26 mouse cellular contexts compared by ENCODE assay signal in genomic region chr13:104619503-104620288, GRCm38 (mm10).
DNase-seq lines count a peak whose midpoint lies in the region; ATAC-seq and TF ChIP-seq lines count a peak whose summit lies in the region.
"Had no signal": no experiment of that assay in that cellular context is flagged by ENCODE, and none has a peak within 500 bp of the region (broad histone marks: within the 10 kb centered on the region; RNA-seq: fewer than 3 reads in every experiment).

No protein-coding gene starts in this region.

- no peak for TF ChIP-seq POLR2A in lung, adult 2 months (IDR thresholded peaks at IDR 0.05; ENCODE audit: borderline replicate concordance, extremely low read depth, low read depth, low read length)

- H3K27me3 ChIP-seq in lung, embryonic 16.5 days (ENCODE audit: control insufficient read depth, insufficient read depth, low read depth, low read length) = no peaks in the 10 kb centered on the region
- H3K27me3 ChIP-seq: embryonic facial prominence, embryonic 12.5 days; forebrain, embryonic 13.5 days; heart, embryonic 13.5 days; kidney, embryonic 15.5 days; megakaryocyte, embryonic 14.5 days; neural tube, embryonic 15.5 days had no signal

- DNase-seq in frontal cortex, postnatal 14 days (ENCODE audit: low spot score in 2 of 2) = no peak
- DNase-seq in lung, adult 2 months = no peak
- DNase-seq in left cerebral cortex, postnatal 14 days (ENCODE audit: low spot score in 2 of 2) = peak; percentile 36 to 70
- no peak for DNase-seq in adrenal gland, adult 18-20 months (ENCODE audit: low spot score in 2 of 2)
- DNase-seq in T-cell, adult 2 months (ENCODE audit: low spot score) = no peak
- DNase-seq: adrenal gland, adult 8-10 months; cerebellum, postnatal 10 days; heart, adult 18-20 months; heart, postnatal 36 days; lung, postnatal 14 days; midbrain, embryonic 14.5 days; thymus, postnatal 36 days had no signal

- H3K9ac ChIP-seq in lung, embryonic 16.5 days (ENCODE audit: low read length) = no peak overlapping the region
- H3K9ac ChIP-seq: embryonic facial prominence, embryonic 12.5 days; forebrain, embryonic 13.5 days; heart, embryonic 13.5 days; hindbrain, embryonic 14.5 days; kidney, embryonic 15.5 days; neural tube, embryonic 15.5 days had no signal

- intact Hi-C loops in left cerebral cortex, postnatal 14 days (cut with DNase I) = no loop called here

- H3K4me3 ChIP-seq in lung, embryonic 16.5 days (ENCODE audit: low read length) = no peak overlapping the region
- H3K4me3 ChIP-seq in lung, adult 2 months (replicated peaks; ENCODE audit: extremely low read depth, low read depth, low read length) = no peak overlapping the region
- H3K4me3 ChIP-seq: embryonic facial prominence, embryonic 12.5 days; erythroblast, embryonic 14.5 days; forebrain, embryonic 13.5 days; heart, embryonic 13.5 days; kidney, embryonic 15.5 days; limb, embryonic 10.5 days; megakaryocyte, embryonic 14.5 days; myocyte; neural tube, embryonic 15.5 days had no signal

- peaks cover 7% of the 10 kb centered on the region for H3K4me1 ChIP-seq in lung, embryonic 16.5 days (replicated peaks; ENCODE audit: control insufficient read depth, insufficient read depth, low read length)
- no peaks in the 10 kb centered on the region; the same call in 1 of the 2 replicates for H3K4me1 ChIP-seq in lung, adult 2 months (ENCODE audit: control insufficient read depth, insufficient read depth, low read length)
- H3K4me1 ChIP-seq: neural tube, embryonic 15.5 days had no signal

- ATAC-seq in frontal cortex, adult (ENCODE audit: low TSS enrichment) = peak; percentile 94
- ATAC-seq in lung, embryonic 16.5 days (ENCODE audit: low read depth) = peak; percentile 75
- peak; percentile 9 for ATAC-seq in activated CD4-positive, CD25-positive, alpha-beta regulatory T cell, adult 4 months
- ATAC-seq: forebrain, embryonic 13.5 days; intestine, postnatal 0 days had no signal

- H3K27ac ChIP-seq in lung, embryonic 16.5 days (ENCODE audit: low read length) = peak overlapping the region; percentile 51; the same call in 1 of the 2 replicates
- H3K27ac ChIP-seq: embryonic facial prominence, embryonic 12.5 days; forebrain, embryonic 13.5 days; heart, embryonic 13.5 days; hindbrain, embryonic 14.5 days; kidney, embryonic 15.5 days; limb, embryonic 10.5 days; neural tube, embryonic 15.5 days had no signal

- no peak for TF ChIP-seq CTCF in lung, adult 2 months (IDR thresholded peaks at IDR 0.05; ENCODE audit: insufficient read depth, low read length)

- H3K9me3 ChIP-seq in lung, embryonic 16.5 days (ENCODE audit: control insufficient read depth, low read length) = no peaks in the 10 kb centered on the region
- H3K9me3 ChIP-seq: embryonic facial prominence, embryonic 12.5 days; forebrain, embryonic 13.5 days; heart, embryonic 13.5 days; kidney, embryonic 15.5 days; limb, embryonic 10.5 days; megakaryocyte, embryonic 14.5 days; neural tube, embryonic 15.5 days had no signal

- 66% methylated on average over 7 of the region's 7 CpGs for WGBS in lung, embryonic 16.5 days
- WGBS in lung, adult 2 months = 72% methylated on average over 7 of the region's 7 CpGs

- no peak overlapping the region for H3K4me2 ChIP-seq in lung, embryonic 16.5 days (ENCODE audit: low read depth, low read length)
- H3K4me2 ChIP-seq: embryonic facial prominence, embryonic 12.5 days; forebrain, embryonic 13.5 days; heart, embryonic 13.5 days; hindbrain, embryonic 14.5 days; kidney, embryonic 15.5 days; neural tube, embryonic 15.5 days had no signal

- H3K36me3 ChIP-seq in lung, embryonic 16.5 days (ENCODE audit: control insufficient read depth, insufficient read depth, low read length) = no peaks in the 10 kb centered on the region
- H3K36me3 ChIP-seq: embryonic facial prominence, embryonic 12.5 days; heart, embryonic 13.5 days; kidney, embryonic 15.5 days; limb, embryonic 10.5 days; neural tube, embryonic 15.5 days had no signal

Comparison
In these comparisons a context has a peak if more than half of its experiments do, and no peak if none do; other contexts are left out.
1. ATAC-seq: peak in every context shown above with its lines; median percentile 94 in frontal cortex, adult; 75 in lung, embryonic 16.5 days; 9 in activated CD4-positive, CD25-positive, alpha-beta regulatory T cell, adult 4 months.
2. DNase-seq: peak in left cerebral cortex, postnatal 14 days (2 of 2); none in frontal cortex, postnatal 14 days (0 of 2), lung, adult 2 months (single experiment), adrenal gland, adult 18-20 months (0 of 2) and T-cell, adult 2 months (single experiment).